Mouse (Mus musculus) MEL (cell line): Measurements from ENCODE around the gene Gm960. TPM values are rescaled to one million over a fixed set of nuclear protein-coding genes. Genes with fewer than 3 reads are reported as not detected.

Experiments
- DNase-seq: peaks from one replicate; pipeline ENCODE4 v3.0.0; 2011; ENCODE audit warnings: low read depth, low spot score
- H3K27ac ChIP-seq: 2 replicates; pipeline ENCODE4 v1.5.1; 2012; ENCODE audit warnings: low read depth, mild to moderate bottlenecking, control low read depth, low read length, moderate library complexity; ENCODE audit not compliant: control insufficient read depth
- H3K27me3 ChIP-seq, 2 experiments: fragments of 150-350 bp in 1 of 2; sonication (generic) in 1 of 2; 2 replicates each; pipeline ENCODE4 v1.6.1; 2012; ENCODE audit warnings: low read length in 2 of 2, mild to moderate bottlenecking in 2 of 2, improper control_type of control experiment in 1 of 2, moderate library complexity in 1 of 2; ENCODE audit not compliant: insufficient read depth in 2 of 2, control insufficient read depth in 1 of 2
- H3K36me3 ChIP-seq, 2 experiments: 2 replicates each; pipeline ENCODE4 v1.6.1; 2012 to 2014; ENCODE audit warnings: low read length in 2 of 2, improper control_type of control experiment in 1 of 2, inconsistent platforms in 1 of 2, mild to moderate bottlenecking in 1 of 2; ENCODE audit not compliant: insufficient read depth in 2 of 2, control insufficient read depth in 1 of 2
- H3K4me1 ChIP-seq, 2 experiments: fragments of 150-350 bp in 1 of 2; sonication (generic) in 1 of 2; 2 replicates each; pipeline ENCODE4 v1.6.1; 2012; ENCODE audit warnings: low read length in 2 of 2, improper control_type of control experiment in 1 of 2, mild to moderate bottlenecking in 1 of 2; ENCODE audit not compliant: insufficient read depth in 2 of 2, control insufficient read depth in 1 of 2
- H3K4me3 ChIP-seq, 2 experiments: fragments of 150-350 bp in 1 of 2; sonication (generic) in 1 of 2; 2 replicates each; pipeline ENCODE4 v1.5.1; 2012; ENCODE audit warnings: low read depth in 2 of 2, low read length in 2 of 2, mild to moderate bottlenecking in 2 of 2, moderate library complexity in 2 of 2, control low read depth in 1 of 2, improper control_type of control experiment in 1 of 2; ENCODE audit not compliant: control insufficient read depth in 1 of 2, insufficient read depth in 1 of 2
- H3K79me2 ChIP-seq: 2 replicates; pipeline ENCODE4 v1.6.1; 2012; ENCODE audit warnings: mild to moderate bottlenecking, low read length, moderate library complexity; ENCODE audit not compliant: control insufficient read depth, poor library complexity, insufficient read depth
- H3K9ac ChIP-seq: 2 replicates; pipeline ENCODE4 v1.6.1; 2012; ENCODE audit warnings: low read depth, mild to moderate bottlenecking, control low read depth, low read length, moderate library complexity; ENCODE audit not compliant: control insufficient read depth, poor library complexity, severe bottlenecking
- H3K9me3 ChIP-seq: fragments of 150-350 bp; sonication (generic); replicated peaks from 2 replicates; pipeline ENCODE4 v1.6.1; 2012; ENCODE audit warnings: mild to moderate bottlenecking, low read length, improper control_type of control experiment, moderate library complexity; ENCODE audit not compliant: insufficient read depth
- CHD2 ChIP-seq: IDR thresholded peaks from 2 replicates; pipeline ENCODE4 v1.6.1; 2011; ENCODE audit warnings: low read length, improper control_type of control experiment
- CTCF ChIP-seq, 3 experiments: IDR thresholded peaks in 2 of 3; conservative IDR thresholded peaks in 1 of 3; 2 replicates each; pipeline ENCODE4 v1.5.1; 2011 to 2012; ENCODE audit warnings: low read length in 3 of 3, low read depth in 2 of 3, mild to moderate bottlenecking in 2 of 3, improper control_type of control experiment in 1 of 3, inconsistent platforms in 1 of 3, mixed read lengths in 1 of 3, moderate library complexity in 1 of 3; ENCODE audit not compliant: control insufficient read depth in 1 of 3, insufficient read depth in 1 of 3, poor library complexity in 1 of 3, severe bottlenecking in 1 of 3
- E2F4 ChIP-seq: IDR thresholded peaks from 2 replicates; pipeline ENCODE4 v1.6.1; 2011; ENCODE audit warnings: low read depth, low read length, improper control_type of control experiment, borderline replicate concordance
- ETS1 ChIP-seq: IDR thresholded peaks from 2 replicates; pipeline ENCODE4 v1.6.1; 2012; ENCODE audit warnings: low read depth, mild to moderate bottlenecking, inconsistent platforms, low read length, improper control_type of control experiment, moderate library complexity
- GABPA ChIP-seq: IDR thresholded peaks from 2 replicates; pipeline ENCODE4 v1.6.1; 2012; ENCODE audit warnings: low read depth, mild to moderate bottlenecking, inconsistent platforms, low read length, improper control_type of control experiment, moderate library complexity
- GATA1 ChIP-seq: IDR thresholded peaks from 2 replicates; pipeline ENCODE4 v1.6.1; 2011; ENCODE audit warnings: low read depth, low read length, improper control_type of control experiment
- JUND ChIP-seq: IDR thresholded peaks from 2 replicates; pipeline ENCODE4 v1.6.1; 2011; ENCODE audit warnings: low read depth, mild to moderate bottlenecking, improper control_type of control experiment, low read length
- KAT2A ChIP-seq: conservative IDR thresholded peaks from 2 replicates; pipeline ENCODE4 v1.6.1; 2012; ENCODE audit warnings: low read depth, low read length, improper control_type of control experiment, inconsistent platforms
- MAFK ChIP-seq: IDR thresholded peaks from 2 replicates; pipeline ENCODE4 v1.6.1; 2011; ENCODE audit warnings: low read depth, mild to moderate bottlenecking, low read length, improper control_type of control experiment, borderline replicate concordance
- MAZ ChIP-seq: IDR thresholded peaks from 2 replicates; pipeline ENCODE4 v1.6.1; 2012; ENCODE audit warnings: low read depth, mild to moderate bottlenecking, inconsistent platforms, low read length, improper control_type of control experiment
- MXI1 ChIP-seq: IDR thresholded peaks from 2 replicates; pipeline ENCODE4 v1.6.1; 2011; ENCODE audit warnings: mild to moderate bottlenecking, low read depth, low read length, improper control_type of control experiment
- MYB ChIP-seq: IDR thresholded peaks from 2 replicates; pipeline ENCODE4 v1.6.1; 2011; ENCODE audit warnings: mild to moderate bottlenecking, low read depth, low read length, improper control_type of control experiment
- NELFE ChIP-seq: IDR thresholded peaks from 2 replicates; pipeline ENCODE4 v1.6.1; 2011; ENCODE audit warnings: low read depth, low read length, improper control_type of control experiment
- NRF1 ChIP-seq: IDR thresholded peaks from 2 replicates; pipeline ENCODE4 v1.6.1; 2014; ENCODE audit warnings: low read depth, mild to moderate bottlenecking, inconsistent platforms, low read length, improper control_type of control experiment, moderate library complexity; ENCODE audit not compliant: poor library complexity, insufficient read depth, severe bottlenecking
- POLR2AphosphoS2 ChIP-seq: IDR thresholded peaks from 2 replicates; pipeline ENCODE4 v1.6.1; 2011; ENCODE audit warnings: low read length, improper control_type of control experiment
- RAD21 ChIP-seq: IDR thresholded peaks from 2 replicates; pipeline ENCODE4 v1.6.1; 2011; ENCODE audit warnings: mild to moderate bottlenecking, low read depth, low read length, improper control_type of control experiment
- RCOR1 ChIP-seq: IDR thresholded peaks from 2 replicates; pipeline ENCODE4 v1.6.1; 2012; ENCODE audit warnings: low read depth, mild to moderate bottlenecking, inconsistent platforms, low read length, improper control_type of control experiment
- SIN3A ChIP-seq: IDR thresholded peaks from 2 replicates; pipeline ENCODE4 v1.6.1; 2012; ENCODE audit warnings: low read length, improper control_type of control experiment, inconsistent platforms
- TBP ChIP-seq: IDR thresholded peaks from 2 replicates; pipeline ENCODE4 v1.8.0; 2011; ENCODE audit warnings: low read depth, low read length, improper control_type of control experiment
- TCF12 ChIP-seq: IDR thresholded peaks from 2 replicates; pipeline ENCODE4 v1.6.1; 2014; ENCODE audit warnings: low read depth, mild to moderate bottlenecking, inconsistent platforms, low read length, improper control_type of control experiment, moderate library complexity
- USF2 ChIP-seq, 2 experiments: IDR thresholded peaks; 2 replicates each; pipeline ENCODE4 v1.6.1; 2011 to 2012; ENCODE audit warnings: improper control_type of control experiment in 2 of 2, low read length in 2 of 2, borderline replicate concordance in 1 of 2, inconsistent platforms in 1 of 2, low read depth in 1 of 2, mild to moderate bottlenecking in 1 of 2; ENCODE audit not compliant: insufficient read depth in 1 of 2
- ZC3H11A ChIP-seq: IDR thresholded peaks from 2 replicates; pipeline ENCODE4 v1.6.1; 2012; ENCODE audit warnings: low read depth, mild to moderate bottlenecking, inconsistent platforms, low read length, improper control_type of control experiment
- ZMIZ1 ChIP-seq: IDR thresholded peaks from 2 replicates; pipeline ENCODE4 v1.6.1; 2012; ENCODE audit warnings: low read depth, mild to moderate bottlenecking, inconsistent platforms, low read length, improper control_type of control experiment, moderate library complexity
- ZNF384 ChIP-seq: IDR thresholded peaks from 2 replicates; pipeline ENCODE4 v1.6.1; 2012; ENCODE audit warnings: low read depth, mild to moderate bottlenecking, inconsistent platforms, low read length, improper control_type of control experiment
- polyA plus RNA-seq, 2 experiments: library from polyadenylated mRNA; stranded (reverse) in 1 of 2; unstranded in 1 of 2; fragments of >175 nt in 1 of 2; fragments of >200 nt in 1 of 2; gene quantifications; 2 replicates each; pipeline versions ENCODE4 v1.2.1 to v1.2.4; 2012; ENCODE audit warnings: low replicate concordance in 2 of 2, low read depth in 1 of 2; ENCODE audit not compliant: insufficient read length in 2 of 2, insufficient read depth in 1 of 2, missing spikeins in 1 of 2
- total RNA-seq: library from RNA; depleted of rRNA; stranded (reverse); fragments of 300-350 nt; gene quantifications from 2 replicates; pipeline ENCODE4 v1.2.3, GENCODE M21; 2012

Gm960 gene
- total and polyA plus RNA-seq, 3 experiments = 2.1 to 2.3 TPM; not detected in 1

DNA sequence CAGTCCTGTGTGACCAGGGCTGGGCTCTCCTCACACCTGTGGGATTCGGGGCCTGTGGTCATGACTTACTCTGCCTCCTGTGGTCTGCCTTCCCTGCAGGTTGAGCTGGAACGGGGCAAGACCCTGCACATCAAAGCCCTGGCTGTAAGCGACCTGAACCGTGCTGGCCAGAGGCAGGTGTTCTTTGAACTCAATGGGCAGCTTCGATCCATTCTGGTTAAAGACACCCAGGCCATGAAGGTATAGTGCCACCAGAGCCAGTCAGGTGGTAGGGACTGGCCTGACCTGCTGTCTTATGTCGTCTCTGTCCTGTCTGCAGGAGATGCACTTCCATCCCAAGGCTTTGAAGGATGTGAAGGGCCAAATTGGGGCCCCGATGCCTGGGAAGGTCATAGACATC lies 77.7 kb downstream of the Gm960 start:
- Histone ChIP-seq H3K27ac (no peak overlapping the region), H3K4me1 (peaks cover 0 to 13% of the 10 kb centered on the region in 2 experiments; a peak in 2 of 4 replicates), H3K9ac (no peak overlapping the region), H3K27me3 (no peaks in the 10 kb centered on the region), H3K36me3 (peaks cover 0 to 9% of the 10 kb centered on the region in 2 experiments; a peak in 2 of 4 replicates), H3K4me3 (no peak overlapping the region), H3K9me3 (no peaks in the 10 kb centered on the region), H3K79me2 (peaks cover 5% of the 10 kb centered on the region)
- TF ChIP-seq ZNF384 (no peak), POLR2AphosphoS2 (no peak), E2F4 (no peak), JUND (no peak), TCF12 (no peak), MXI1 (no peak)
- DNase-seq = no peak

DNA sequence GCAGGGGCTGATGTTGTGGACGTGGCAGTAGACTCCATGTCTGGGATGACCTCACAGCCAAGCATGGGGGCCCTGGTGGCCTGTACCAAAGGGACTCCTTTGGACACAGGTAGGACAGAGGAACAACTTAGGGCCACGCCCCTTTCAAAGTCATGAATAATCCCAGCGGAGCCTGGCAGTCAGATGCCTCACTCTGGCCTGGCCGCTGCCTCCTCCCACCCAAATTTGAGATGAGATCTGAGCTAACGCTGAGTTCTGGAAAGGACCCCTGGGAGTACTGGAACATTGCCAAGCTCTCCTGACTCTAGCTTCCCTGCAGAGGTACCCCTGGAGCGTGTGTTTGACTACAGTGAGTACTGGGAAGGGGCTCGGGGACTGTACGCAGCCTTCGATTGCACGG lies 79.0 kb downstream of the Gm960 start:
- peaks cover 0 to 10% of the 10 kb centered on the region in 2 experiments; a peak in 2 of 4 replicates for H3K4me1 ChIP-seq
- H3K4me3 ChIP-seq = no peak overlapping the region
- peaks cover 0 to 6% of the 10 kb centered on the region in 2 experiments; a peak in 2 of 4 replicates for H3K36me3 ChIP-seq
- H3K27ac ChIP-seq = no peak overlapping the region
- H3K9ac ChIP-seq = no peak overlapping the region
- DNase-seq = no peak
- H3K9me3 ChIP-seq = no peaks in the 10 kb centered on the region
- peaks cover 2% of the 10 kb centered on the region; the same call in 1 of the 2 replicates for H3K79me2 ChIP-seq
- H3K27me3 ChIP-seq = no peaks in the 10 kb centered on the region
- no peak for TF ChIP-seq TBP
- no peak for TF ChIP-seq ZC3H11A
- TF ChIP-seq NRF1 = no peak
- no peak for TF ChIP-seq MAFK
- no peak for TF ChIP-seq MXI1
- no peak for TF ChIP-seq KAT2A
- TF ChIP-seq SIN3A = no peak
- no peak for TF ChIP-seq CHD2
- no peak for TF ChIP-seq RAD21
- TF ChIP-seq GABPA = no peak
- no peak for TF ChIP-seq USF2 (IDR thresholded peaks at IDR 0.05; ENCODE audit: borderline replicate concordance in 1 of 2, insufficient read depth in 1 of 2, low read depth in 1 of 2, low read length in 2 of 2)
- TF ChIP-seq ZMIZ1 = no peak
- TF ChIP-seq JUND = no peak
- TF ChIP-seq RCOR1 = no peak
- no peak for TF ChIP-seq MAZ
- TF ChIP-seq NELFE = no peak
- no peak for TF ChIP-seq CTCF (IDR thresholded peaks at IDR 0.05 in 2 of 3, conservative IDR thresholded peaks at IDR 0.05 in 1 of 3; ENCODE audit: control insufficient read depth in 1 of 3, insufficient read depth in 1 of 3, low read depth in 2 of 3, low read length in 3 of 3, poor library complexity in 1 of 3, severe bottlenecking in 1 of 3)
- no peak for TF ChIP-seq MYB
- TF ChIP-seq ETS1 = no peak
- TF ChIP-seq GATA1 = no peak
